Mouse (Mus musculus) embryonic facial prominence, embryonic 15.5 days (tissue): ENCODE results near the gene Sema4c. TPM values are rescaled to one million over a fixed set of nuclear protein-coding genes. Genes with fewer than 3 reads are reported as not detected.
"Not testable (repeated sequence)": the region's sequence is repeated elsewhere in the genome, so short reads cannot be mapped to it uniquely, and the experiment has no call there.

Experiments
- ATAC-seq: fragments of 200-750 bp; cut with Nextera tagmentation; 2 replicates; pipeline ENCODE4 v1.8.0; 2017; ENCODE audit warnings: low read depth, moderate TSS enrichment; ENCODE audit not compliant: insufficient number of reproducible peaks, low FRiP score, low TSS enrichment
- H3K27ac ChIP-seq: fragments of 300-500 bp; sonication (generic); replicated peaks from 2 replicates; pipeline ENCODE4 v1.5.1; 2015; ENCODE audit warnings: mild to moderate bottlenecking, inconsistent platforms
- H3K27me3 ChIP-seq: fragments of 300-500 bp; sonication (generic); 2 replicates; pipeline ENCODE4 v1.6.1; 2015; ENCODE audit warnings: inconsistent platforms
- H3K36me3 ChIP-seq: fragments of 300-500 bp; sonication (generic); 2 replicates; pipeline ENCODE4 v1.6.1; 2015; ENCODE audit warnings: mild to moderate bottlenecking, inconsistent platforms
- H3K4me1 ChIP-seq: fragments of 300-500 bp; sonication (generic); 2 replicates; pipeline ENCODE4 v1.6.1; 2015; ENCODE audit warnings: inconsistent platforms
- H3K4me2 ChIP-seq: fragments of 300-500 bp; sonication (generic); replicated peaks from 2 replicates; pipeline ENCODE4 v1.6.1; 2015; ENCODE audit warnings: mild to moderate bottlenecking, inconsistent platforms
- H3K4me3 ChIP-seq: fragments of 300-500 bp; sonication (generic); replicated peaks from 2 replicates; pipeline ENCODE4 v1.5.1; 2015; ENCODE audit warnings: mild to moderate bottlenecking, inconsistent platforms
- H3K9ac ChIP-seq: fragments of 300-500 bp; sonication (generic); 2 replicates; pipeline ENCODE4 v1.6.1; 2015; ENCODE audit warnings: inconsistent platforms
- H3K9me3 ChIP-seq: fragments of 300-500 bp; sonication (generic); replicated peaks from 2 replicates; pipeline ENCODE4 v1.6.1; 2016; ENCODE audit warnings: inconsistent platforms
- WGBS: fragments of 180-500 bp; shearing (Covaris S2); methylation state at CpG from one replicate; pipeline ENCODE4 v1.1.7; 2015; 5-methylcytosine and 5-hydroxymethylcytosine counted together
- polyA plus RNA-seq: library from polyadenylated mRNA; unstranded; fragments of >200 nt; fragmentation: Nextera tagmentation; extraction: Ambion mirVana; gene quantifications from 2 replicates; pipeline ENCODE4 v1.2.1, GENCODE M21; 2015

Sema4c gene
- polyA plus RNA-seq, 1 experiment from 2014 or later = 18.6 TPM

DNA sequence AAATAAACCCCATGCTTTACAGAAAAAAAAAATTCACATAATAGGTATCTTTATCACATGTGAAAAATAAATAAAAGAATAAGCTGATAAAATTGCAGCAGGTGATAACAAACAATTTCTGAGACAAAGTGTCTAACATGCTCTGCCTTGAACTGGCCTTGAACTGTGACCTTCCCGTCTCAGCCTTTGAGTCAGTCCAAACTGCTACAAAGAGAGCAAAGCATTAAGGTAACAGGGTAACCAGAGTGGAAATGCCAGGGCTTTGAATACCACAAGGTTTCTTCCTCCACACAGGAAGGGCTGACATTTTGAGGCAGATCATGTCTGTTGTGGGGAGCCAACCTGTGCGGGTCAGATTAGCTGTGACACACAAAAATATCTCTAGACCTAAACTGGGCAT is 12.8 kb downstream of the Sema4c start:
- Histone ChIP-seq H3K36me3 (peaks cover 40% of the 10 kb centered on the region), H3K9ac (no peak overlapping the region), H3K4me1 (peaks cover 44% of the 10 kb centered on the region)

DNA sequence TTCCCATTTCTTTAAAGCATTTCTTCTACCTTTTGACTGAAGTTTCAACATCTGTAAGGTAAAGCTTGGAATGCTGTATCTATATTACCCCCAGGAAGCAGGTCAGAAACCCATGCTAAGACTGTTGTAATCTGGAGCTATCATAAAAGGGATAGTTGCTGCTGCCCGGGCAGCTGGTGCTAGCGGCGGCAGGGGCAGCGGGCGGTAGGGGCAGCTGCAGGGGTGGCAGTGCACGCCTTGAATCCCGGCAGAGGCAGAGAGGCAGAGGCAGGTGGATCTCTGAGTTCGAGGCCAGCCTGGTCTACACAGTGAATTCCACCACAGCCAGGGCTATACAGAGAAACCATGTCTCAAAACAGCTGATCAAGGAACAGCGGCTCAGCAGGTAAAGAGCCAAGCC is 15.2 kb downstream of the Sema4c start:
- ATAC-seq = no peak
- Histone ChIP-seq H3K27me3 (no peaks in the 10 kb centered on the region), H3K27ac (no peak overlapping the region), H3K36me3 (peaks cover 37% of the 10 kb centered on the region), H3K4me1 (peaks cover 20% of the 10 kb centered on the region), H3K4me2 (no peak overlapping the region), H3K9ac (no peak overlapping the region), H3K9me3 (no peaks in the 10 kb centered on the region), H3K4me3 (no peak overlapping the region)
- 91% methylated on average over 9 of the region's 9 CpGs for whole genome bisulfite sequencing

More for the DNA sequence above, 12.8 kb downstream of the Sema4c start:
- ATAC-seq = no peak
- H3K4me2 ChIP-seq = no peak overlapping the region
- H3K27ac ChIP-seq = no peak overlapping the region
- no peaks in the 10 kb centered on the region for H3K27me3 ChIP-seq
- H3K9me3 ChIP-seq = no peaks in the 10 kb centered on the region
- 66% methylated on average over 2 of the region's 2 CpGs for WGBS
- no peak overlapping the region for H3K4me3 ChIP-seq

DNA sequence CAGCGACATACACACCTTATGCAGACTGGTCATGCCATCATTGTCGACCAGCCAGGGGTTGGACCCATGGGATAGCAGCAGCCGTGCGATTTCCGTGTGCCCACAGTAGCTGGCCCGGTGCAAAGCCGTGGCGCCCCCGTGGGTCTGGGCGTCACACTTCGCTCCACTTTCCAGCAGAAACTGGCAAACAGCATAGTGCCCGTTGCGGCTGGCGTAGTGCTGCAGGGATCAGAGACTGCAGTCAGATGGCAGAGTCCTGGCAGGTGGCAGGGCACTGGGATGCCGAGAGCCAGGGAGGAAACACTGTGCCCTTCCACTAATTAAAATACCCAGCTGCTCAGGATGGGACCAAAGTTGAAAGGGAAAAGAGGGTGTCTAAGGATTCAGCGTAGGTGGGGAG is 16.3 kb downstream of the Sema4c start:
- peaks cover 37% of the 10 kb centered on the region for H3K36me3 ChIP-seq
- no peak overlapping the region for H3K4me3 ChIP-seq
- no peaks in the 10 kb centered on the region for H3K27me3 ChIP-seq
- ATAC-seq = no peak
- 96% methylated on average over 16 of the region's 16 CpGs for WGBS
- peaks cover 12% of the 10 kb centered on the region for H3K4me1 ChIP-seq
- H3K9ac ChIP-seq = no peak overlapping the region
- no peak overlapping the region for H3K27ac ChIP-seq
- no peak overlapping the region for H3K4me2 ChIP-seq
- no peaks in the 10 kb centered on the region for H3K9me3 ChIP-seq

DNA sequence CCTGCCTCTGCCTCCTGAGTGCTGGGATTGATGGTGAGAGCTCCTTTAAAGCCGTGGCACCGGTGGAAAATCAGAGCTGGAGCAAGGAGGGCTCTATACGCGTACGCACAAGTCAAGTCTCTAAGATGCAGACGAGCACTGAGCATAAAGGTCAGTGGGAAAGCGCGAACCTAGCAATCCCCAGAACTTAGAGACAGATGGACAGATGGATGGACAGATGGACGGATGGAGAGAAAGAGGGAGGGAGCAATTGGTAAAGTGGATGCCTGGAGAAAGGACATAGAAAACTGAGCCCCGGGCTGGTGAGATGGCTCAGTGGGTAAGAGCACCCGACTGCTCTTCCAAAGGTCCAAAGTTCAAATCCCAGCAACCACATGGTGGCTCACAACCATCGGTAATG is 17.3 kb downstream of the Sema4c start:
- Histone ChIP-seq H3K4me3 (no peak overlapping the region), H3K27me3 (no peaks in the 10 kb centered on the region), H3K36me3 (peaks cover 37% of the 10 kb centered on the region), H3K9me3 (no peaks in the 10 kb centered on the region), H3K27ac (no peak overlapping the region), H3K4me2 (no peak overlapping the region), H3K4me1 (peaks cover 5% of the 10 kb centered on the region; the same call in 1 of the 2 replicates), H3K9ac (no peak overlapping the region)
- WGBS = 95% methylated on average over 12 of the region's 12 CpGs
- no peak for ATAC-seq

DNA sequence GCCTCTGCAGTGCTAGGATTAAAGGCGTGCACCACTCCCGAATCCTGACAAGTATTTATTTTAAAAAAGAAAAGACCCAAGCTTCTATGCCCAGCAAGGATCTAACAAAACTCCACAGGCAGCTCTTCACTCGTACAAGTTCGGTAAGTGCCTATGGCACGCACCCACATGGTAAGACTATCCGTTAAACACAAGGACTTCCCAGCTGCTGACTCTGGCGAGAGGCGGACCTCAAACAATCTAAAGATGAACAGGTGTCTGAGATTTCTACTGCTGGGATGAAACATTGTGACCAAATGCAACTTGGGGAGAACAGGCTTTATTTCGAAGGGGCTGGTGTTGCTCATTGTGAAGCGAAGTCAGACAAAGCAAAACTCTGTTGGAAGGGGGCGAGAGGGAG is 18.0 kb downstream of the Sema4c start:
- H3K4me3 ChIP-seq = no peak overlapping the region
- H3K9ac ChIP-seq = no peak overlapping the region
- peaks cover 37% of the 10 kb centered on the region for H3K36me3 ChIP-seq
- ATAC-seq = no peak
- H3K27me3 ChIP-seq = no peaks in the 10 kb centered on the region
- no peaks in the 10 kb centered on the region for H3K4me1 ChIP-seq
- H3K27ac ChIP-seq = no peak overlapping the region
- WGBS = 85% methylated on average over 11 of the region's 11 CpGs
- H3K9me3 ChIP-seq = no peaks in the 10 kb centered on the region
- H3K4me2 ChIP-seq = no peak overlapping the region

DNA sequence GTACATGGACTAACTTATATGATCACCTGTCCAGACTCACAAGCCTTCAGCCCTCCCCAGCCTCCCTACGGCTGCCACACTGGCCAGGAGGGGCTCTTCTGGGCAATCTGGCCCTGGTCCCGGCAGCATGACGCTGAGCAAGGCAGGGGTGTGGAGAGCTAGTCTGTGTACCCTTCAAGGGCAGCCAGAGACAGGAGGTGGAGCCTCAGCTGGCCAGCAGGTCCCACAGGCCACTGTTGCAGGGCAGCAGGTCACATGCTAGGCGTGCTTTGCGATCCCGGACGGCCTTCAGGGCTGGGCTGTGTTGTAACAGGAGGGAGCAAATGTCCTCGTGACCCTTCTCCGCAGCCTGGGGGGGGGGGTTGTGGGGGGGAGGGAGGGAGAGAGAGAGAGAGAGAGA is 19.0 kb downstream of the Sema4c start, which contains the start of gene Gm42417:
Gm42417 (minus strand) TSS at position 244 of the 400 bp plus-strand sequence.
- no peak within 1 kb of the TSS for H3K4me3 ChIP-seq
- 56% methylated on average over 9 of the region's 9 CpGs for WGBS
- H3K27ac ChIP-seq = no peak within 1 kb of the TSS
- peaks cover 37% of the 10 kb centered on the region for H3K36me3 ChIP-seq
- H3K4me2 ChIP-seq = no peak within 1 kb of the TSS
- no peaks in the 10 kb centered on the region for H3K9me3 ChIP-seq
- H3K27me3 ChIP-seq = no peaks in the 10 kb centered on the region
- no peak within 1 kb of the TSS for H3K9ac ChIP-seq
- peaks cover 9% of the 10 kb centered on the region for H3K4me1 ChIP-seq
- no peak for ATAC-seq

DNA sequence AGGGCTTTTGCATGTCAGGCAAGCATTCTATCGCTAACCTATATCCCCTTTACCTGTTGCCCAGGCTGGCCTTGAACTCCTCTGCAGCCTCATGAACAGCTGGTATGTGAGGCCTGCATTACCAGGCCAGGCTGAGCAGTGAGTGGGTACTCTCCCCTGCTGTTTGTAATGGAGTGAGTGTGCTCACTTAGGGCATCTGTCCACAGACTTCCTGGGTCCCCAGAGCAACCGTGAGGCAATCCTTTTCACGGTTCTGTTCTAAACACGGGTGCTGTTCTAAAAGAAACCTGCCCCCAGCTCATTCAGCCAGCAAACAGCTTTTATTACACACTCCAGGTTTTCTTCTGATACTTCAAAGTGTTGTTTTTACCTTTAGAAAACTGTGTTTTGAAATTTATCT is 19.4 kb downstream of the Sema4c start:
- Histone ChIP-seq H3K27me3 (no peaks in the 10 kb centered on the region), H3K4me3 (no peak overlapping the region), H3K36me3 (peaks cover 37% of the 10 kb centered on the region), H3K4me2 (no peak overlapping the region), H3K27ac (no peak overlapping the region), H3K9ac (no peak overlapping the region), H3K4me1 (peaks cover 14% of the 10 kb centered on the region), H3K9me3 (no peaks in the 10 kb centered on the region)
- WGBS = 79% methylated on average over 4 of the region's 4 CpGs
- ATAC-seq = no peak

DNA sequence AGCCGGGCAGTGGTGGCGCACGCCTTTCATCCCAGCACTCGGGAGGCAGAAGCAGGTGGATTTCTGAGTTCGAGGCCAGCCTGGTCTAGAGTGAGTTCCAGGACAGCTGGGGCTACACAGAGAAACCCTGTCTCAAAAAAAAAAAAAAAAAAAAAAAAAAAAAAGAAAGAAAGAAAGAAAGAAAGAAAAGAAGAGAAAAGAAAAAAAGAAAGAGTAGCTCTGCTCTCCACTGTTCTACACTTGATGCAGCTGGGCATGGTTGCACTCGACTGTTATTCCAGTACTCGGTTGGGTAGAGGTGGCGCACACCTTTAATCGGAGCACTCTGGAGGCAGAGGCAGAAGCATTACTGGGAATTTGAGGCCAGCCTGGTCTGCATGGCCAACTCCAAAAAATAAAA is 21.4 kb downstream of the Sema4c start, which contains the start of gene Ankrd23:
Ankrd23 (minus strand) TSS at position 101 of the 400 bp plus-strand sequence.
- not testable (repeated sequence) for H3K27ac ChIP-seq, H3K27me3 ChIP-seq, H3K9ac ChIP-seq, ATAC-seq, H3K9me3 ChIP-seq, H3K4me2 ChIP-seq, H3K4me3 ChIP-seq
- 91% methylated on average over 9 of the region's 9 CpGs for WGBS
- Histone ChIP-seq H3K36me3 (peaks cover 29% of the 10 kb centered on the region), H3K4me1 (peaks cover 21% of the 10 kb centered on the region)

DNA sequence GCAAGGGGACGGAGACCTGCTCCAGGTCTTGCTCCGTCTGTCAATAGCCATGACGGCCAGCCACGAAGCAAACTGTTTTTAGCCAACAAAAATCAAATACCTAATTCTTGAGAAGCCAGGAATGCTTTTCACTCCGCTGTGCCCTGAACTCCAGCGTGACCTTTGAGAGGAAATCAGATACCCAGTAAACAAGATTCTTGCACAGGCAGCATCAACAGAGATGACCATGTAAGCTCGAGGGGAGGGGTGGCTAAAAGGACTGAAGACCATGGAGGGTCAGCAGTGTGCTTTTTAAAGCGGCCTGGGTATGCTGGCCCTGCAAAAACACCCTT is 21.8 kb downstream of the Sema4c start:
- no peak overlapping the region for H3K27ac ChIP-seq
- no peak overlapping the region for H3K9ac ChIP-seq
- H3K4me3 ChIP-seq = no peak overlapping the region
- H3K27me3 ChIP-seq = no peaks in the 10 kb centered on the region
- no peak for ATAC-seq
- H3K4me2 ChIP-seq = no peak overlapping the region
- 63% methylated on average over 8 of the region's 8 CpGs for WGBS
- H3K36me3 ChIP-seq = peaks cover 29% of the 10 kb centered on the region
- H3K4me1 ChIP-seq = peaks cover 21% of the 10 kb centered on the region
- H3K9me3 ChIP-seq = no peaks in the 10 kb centered on the region

DNA sequence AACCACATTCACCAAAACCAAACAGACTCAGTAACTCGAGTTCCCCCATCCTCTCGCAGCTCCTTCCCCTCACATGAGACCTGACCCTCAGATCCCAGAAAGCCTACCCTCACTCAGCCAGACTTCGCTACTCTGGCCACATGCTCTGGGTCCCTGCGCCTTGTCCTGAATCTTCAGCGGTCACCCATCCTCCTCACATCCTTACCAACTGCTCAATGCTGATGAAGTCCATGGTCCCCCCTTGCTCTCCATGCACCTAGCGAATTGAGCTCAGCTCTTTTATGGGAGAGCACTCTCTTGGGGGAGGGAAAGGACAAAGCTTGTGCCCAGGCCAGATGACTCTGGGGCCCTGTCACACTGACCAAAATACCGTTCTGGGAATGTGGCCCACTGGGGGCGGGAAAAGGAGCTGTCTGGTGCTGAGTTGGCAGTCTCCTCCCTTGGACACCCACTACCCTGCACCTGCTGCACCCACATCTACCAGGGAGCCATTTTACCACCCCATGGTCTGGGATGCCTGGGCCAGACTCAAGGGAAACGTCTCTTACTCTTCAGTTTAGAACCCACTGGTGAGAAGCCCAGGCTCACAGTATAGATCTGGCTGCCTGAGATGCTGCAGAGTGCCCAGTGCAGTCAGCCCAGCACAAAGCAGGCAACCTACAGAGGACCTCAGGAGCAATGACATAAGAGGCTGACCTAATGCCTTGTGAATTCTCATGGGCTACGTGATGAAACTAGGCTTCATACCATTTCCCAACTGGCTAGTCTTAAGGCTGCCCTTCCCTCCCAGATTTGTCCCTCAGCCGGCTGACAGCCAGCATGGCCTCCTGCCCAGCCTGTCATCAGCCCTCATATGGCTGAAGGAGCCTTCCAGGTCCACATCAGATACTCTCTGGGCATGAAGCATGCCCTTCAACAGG is 22.4 kb downstream of the Sema4c start:
- H3K36me3 ChIP-seq = peaks cover 31% of the 10 kb centered on the region

DNA sequence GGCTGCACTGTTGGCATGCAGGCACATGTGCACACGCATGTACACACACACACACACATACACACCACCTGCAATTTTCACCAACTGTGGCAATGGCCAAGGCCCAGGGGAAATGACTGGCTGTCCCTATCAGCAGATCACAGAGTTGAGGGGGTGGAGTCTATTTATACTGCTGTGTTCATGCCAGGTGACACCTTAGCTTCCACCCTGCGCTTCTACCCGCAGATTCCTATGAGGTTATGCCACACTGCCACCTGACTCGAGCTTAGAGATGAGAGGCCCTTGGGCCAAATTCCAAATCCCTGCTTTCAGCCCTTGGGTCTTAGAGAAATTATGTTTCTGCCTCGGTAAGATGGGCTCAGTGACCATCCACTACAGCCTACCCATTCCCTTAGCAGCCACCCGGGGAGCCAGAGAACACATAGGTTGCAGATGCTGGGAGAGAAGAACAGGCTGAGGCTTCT is 23.5 kb downstream of the Sema4c start:
- Histone ChIP-seq H3K27me3 (no peaks in the 10 kb centered on the region), H3K36me3 (peaks cover 27% of the 10 kb centered on the region), H3K9ac (no peak overlapping the region), H3K4me2 (no peak overlapping the region), H3K4me1 (peaks cover 21% of the 10 kb centered on the region), H3K27ac (no peak overlapping the region; the same call in 1 of the 2 replicates), H3K9me3 (no peaks in the 10 kb centered on the region), H3K4me3 (no peak overlapping the region)
- no peak for ATAC-seq
- WGBS = 64% methylated on average over 6 of the region's 6 CpGs

More for the DNA sequence above, 22.4 kb downstream of the Sema4c start:
- Histone ChIP-seq H3K9ac (no peak overlapping the region), H3K27ac (no peak overlapping the region), H3K4me2 (no peak overlapping the region), H3K4me1 (peaks cover 21% of the 10 kb centered on the region), H3K9me3 (no peaks in the 10 kb centered on the region), H3K4me3 (no peak overlapping the region), H3K27me3 (no peaks in the 10 kb centered on the region)
- 83% methylated on average over 11 of the region's 11 CpGs for WGBS
- ATAC-seq = no peak
